16 mouse cellular contexts compared by ENCODE assay signal in the genomic region with DNA sequence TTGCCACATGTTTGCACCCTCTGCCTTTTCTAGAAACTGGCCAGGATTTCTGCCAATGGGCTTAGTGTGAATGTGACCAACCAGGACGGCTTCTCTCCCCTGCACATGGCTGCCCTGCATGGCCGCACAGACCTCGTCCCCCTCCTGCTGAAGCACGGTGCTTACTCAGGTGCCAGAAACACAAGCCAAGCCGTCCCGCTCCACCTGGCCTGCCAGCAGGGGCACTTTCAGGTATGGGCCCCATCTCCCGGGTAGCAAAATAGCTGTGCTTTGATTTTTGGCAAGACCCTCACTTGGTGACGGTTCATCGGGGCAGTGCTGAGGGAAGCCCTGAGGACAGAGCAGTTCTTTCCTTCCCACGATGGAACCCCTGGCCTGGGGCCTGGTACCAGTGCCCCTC.
"Had no signal": no experiment of that assay in that cellular context is flagged by ENCODE, and none has a peak within 500 bp of the region (broad histone marks: within the 10 kb centered on the region; RNA-seq: fewer than 3 reads in every experiment).

No protein-coding gene starts in this region.

- H3K27ac ChIP-seq: left cerebral cortex, adult 2 months; limb, embryonic 10.5 days; liver, embryonic 15.5 days; macrophage; midbrain, embryonic 12.5 days had no signal

- H3K4me2 ChIP-seq: liver, embryonic 11.5 days; liver, embryonic 15.5 days; lung, embryonic 14.5 days; midbrain, embryonic 12.5 days had no signal

- ATAC-seq: midbrain, embryonic 16.5 days had no signal

- H3K4me3 ChIP-seq: left cerebral cortex, adult 2 months; limb, embryonic 10.5 days; liver, embryonic 15.5 days; megakaryocyte, embryonic 14.5 days; midbrain, embryonic 12.5 days had no signal

- H3K9ac ChIP-seq: liver, embryonic 15.5 days; lung, embryonic 14.5 days; midbrain, embryonic 12.5 days had no signal

- H3K9me3 ChIP-seq: limb, embryonic 10.5 days; liver, embryonic 15.5 days; megakaryocyte, embryonic 14.5 days; midbrain, embryonic 12.5 days had no signal

- H3K4me1 ChIP-seq: limb, embryonic 10.5 days; liver, embryonic 15.5 days; megakaryocyte, embryonic 14.5 days; midbrain, embryonic 12.5 days had no signal

- DNase-seq: kidney, adult 9 months; kidney, postnatal 14 days; lung, embryonic 14.5 days; lung, postnatal 10 days; right cerebral cortex, adult 18-20 months; right cerebral cortex, postnatal 25 days; thymus, adult 18-20 months; thymus, postnatal 25 days had no signal

- H3K27me3 ChIP-seq: liver, embryonic 15.5 days; megakaryocyte, embryonic 14.5 days; midbrain, embryonic 12.5 days had no signal
